Mouse (Mus musculus) adrenal gland, postnatal 4 days (tissue): Measurements from ENCODE around the gene Aipl1. TPM values are rescaled to one million over a fixed set of nuclear protein-coding genes. Genes with fewer than 3 reads are reported as not detected.

ENCODE experiments used
- DNase-seq, 2 experiments: peaks; one replicate each; pipeline ENCODE4 v3.0.0; 2021 to 2022; ENCODE audit warnings: low spot score in 2 of 2, mixed read lengths in 2 of 2
- total RNA-seq, 2 experiments: library from RNA; stranded (reverse); gene quantifications; 2 replicates each; pipeline ENCODE4 v1.2.3; 2021

The Aipl1 gene
- total RNA-seq, 2 experiments from 2014 or later = 0.56 to 0.76 TPM

- no peak for DNase-seq
Observed at GRCm38 (mm10) chr11:71984093-71984492, 53.2 kb downstream of the Aipl1 start.

Other genes starting within 250 kb of the Aipl1 start
- 10 to 100 TPM; 29.6 to 30.3 TPM for gene Pimreg, start 4.5 kb upstream of the Aipl1 start, total RNA-seq
- gene Pitpnm3, start 98.3 kb upstream of the Aipl1 start, total RNA-seq = 1 to 10 TPM in 1 of 2 experiments, under 1 TPM in 1; 0.79 to 1.4 TPM
- 1 to 10 TPM; 1.3 to 1.7 TPM for gene Gm43951, start 169.3 kb upstream of the Aipl1 start, total RNA-seq
- gene 4933427D14Rik, start 169.9 kb upstream of the Aipl1 start, total RNA-seq = 10 to 100 TPM; 10.2 to 13.8 TPM
- gene Txndc17, start 170.0 kb upstream of the Aipl1 start, total RNA-seq = 10 to 100 TPM; 68.2 to 71.9 TPM
- gene Med31, start 178.1 kb upstream of the Aipl1 start, total RNA-seq = 10 to 100 TPM; 14.8 to 15.0 TPM
- under 1 TPM; 0.25 to 0.51 TPM for gene Slc13a5, start 229.7 kb upstream of the Aipl1 start, total RNA-seq